Comparison of ENCODE assay signal across 22 mouse cellular contexts in genomic region chr7:145108994-145109393, GRCm38 (mm10).
"Had no signal": no experiment of that assay in that cellular context is flagged by ENCODE, and none has a peak within 500 bp of the region (broad histone marks: within the 10 kb centered on the region; RNA-seq: fewer than 3 reads in every experiment).

No protein-coding gene starts in this region.

- DNase-seq: forebrain, postnatal 0 days; gastrocnemius, postnatal 14 days; heart, adult 2 months; heart, postnatal 4 days; kidney, adult 18-20 months; kidney, adult 8-10 months; kidney, postnatal 10 days; kidney, postnatal 36 days; layer of hippocampus, adult 9-11 months; layer of hippocampus, postnatal 36 days; left cerebral cortex, postnatal 4 days; liver; liver, embryonic 13.5 days had no signal

- H3K36me3 ChIP-seq: heart, embryonic 13.5 days; heart, embryonic 15.5 days; hindbrain, embryonic 13.5 days; intestine, embryonic 15.5 days; limb, embryonic 12.5 days; liver, embryonic 13.5 days had no signal

- H3K4me2 ChIP-seq: heart, embryonic 13.5 days; heart, embryonic 15.5 days; hindbrain, embryonic 13.5 days; intestine, embryonic 15.5 days; limb, embryonic 12.5 days; liver, embryonic 11.5 days; liver, embryonic 13.5 days had no signal

- H3K4me3 ChIP-seq: heart, adult 2 months; heart, embryonic 13.5 days; heart, embryonic 15.5 days; hindbrain, embryonic 13.5 days; intestine, embryonic 15.5 days; limb, embryonic 12.5 days; liver, embryonic 13.5 days had no signal

- ATAC-seq: forebrain, postnatal 0 days; hindbrain, embryonic 16.5 days; inflammation-experienced regulatory T-cells, adult 6 months; intestine, embryonic 15.5 days; intestine, postnatal 0 days had no signal

- H3K9me3 ChIP-seq: heart, embryonic 13.5 days; heart, embryonic 15.5 days; hindbrain, embryonic 13.5 days; intestine, embryonic 15.5 days; limb, embryonic 12.5 days; liver, embryonic 13.5 days had no signal

- H3K27ac ChIP-seq: heart, embryonic 13.5 days; heart, embryonic 15.5 days; hindbrain, embryonic 13.5 days; intestine, embryonic 15.5 days; limb, embryonic 12.5 days; liver, embryonic 13.5 days had no signal

- H3K27me3 ChIP-seq: heart, embryonic 13.5 days; heart, embryonic 15.5 days; intestine, embryonic 15.5 days; limb, embryonic 12.5 days; liver, embryonic 13.5 days had no signal

- H3K9ac ChIP-seq: forebrain, postnatal 0 days; heart, embryonic 13.5 days; heart, embryonic 15.5 days; hindbrain, embryonic 13.5 days; intestine, embryonic 15.5 days; limb, embryonic 12.5 days; liver, embryonic 13.5 days had no signal
